Mouse (Mus musculus) intestine, postnatal 0 days (tissue): ENCODE data around the gene Cadps. TPM values are rescaled to one million over a fixed set of nuclear protein-coding genes. Genes with fewer than 3 reads are reported as not detected.
A peak's percentile ranks its signal among the peaks of the same experiment; 100 is the strongest.

Experiments used
- ATAC-seq: fragments of 200-750 bp; cut with Nextera tagmentation; 2 replicates; pipeline ENCODE4 v1.8.0; 2017; ENCODE audit warnings: mild to moderate bottlenecking, moderate TSS enrichment, moderate library complexity
- H3K27ac ChIP-seq: fragments of 300-500 bp; sonication (generic); 2 replicates; pipeline ENCODE4 v1.5.1; 2014; ENCODE audit warnings: mild to moderate bottlenecking, low read depth, low read length, moderate library complexity
- H3K27me3 ChIP-seq: fragments of 300-500 bp; sonication (generic); replicated peaks from 2 replicates; pipeline ENCODE4 v1.6.1; 2014; ENCODE audit warnings: low read length, mixed read lengths; ENCODE audit not compliant: control insufficient read depth, insufficient read depth
- H3K36me3 ChIP-seq: fragments of 300-500 bp; sonication (generic); 2 replicates; pipeline ENCODE4 v1.6.1; 2014; ENCODE audit warnings: mild to moderate bottlenecking, moderate library complexity; ENCODE audit not compliant: control insufficient read depth, insufficient read depth
- H3K4me1 ChIP-seq: fragments of 300-500 bp; sonication (generic); replicated peaks from 2 replicates; pipeline ENCODE4 v1.6.1; 2014; ENCODE audit warnings: antibody characterized with exemption, low read length, mixed read lengths; ENCODE audit not compliant: control insufficient read depth, insufficient read depth
- H3K4me2 ChIP-seq: fragments of 300-500 bp; sonication (generic); replicated peaks from 2 replicates; pipeline ENCODE4 v1.6.1; 2014; ENCODE audit warnings: low read depth, mild to moderate bottlenecking, moderate library complexity
- H3K4me3 ChIP-seq: fragments of 300-500 bp; sonication (generic); 2 replicates; pipeline ENCODE4 v1.5.1; 2014; ENCODE audit warnings: low read depth, low read length
- H3K9ac ChIP-seq: fragments of 300-500 bp; sonication (generic); 2 replicates; pipeline ENCODE4 v1.6.1; 2014; ENCODE audit warnings: mild to moderate bottlenecking, low read depth, low read length
- H3K9me3 ChIP-seq: fragments of 300-500 bp; sonication (generic); 2 replicates; pipeline ENCODE4 v1.6.1; 2016; ENCODE audit warnings: mixed run types; ENCODE audit not compliant: control insufficient read depth
- CTCF ChIP-seq: sonication (generic); IDR thresholded peaks from 2 replicates; pipeline ENCODE4 v1.5.1; 2016; ENCODE audit warnings: low read depth, mild to moderate bottlenecking, control low read depth, antibody characterized with exemption, moderate library complexity
- WGBS: fragments of 180-500 bp; shearing (Covaris S2); extraction: QIAGEN DNeasy Blood & Tissue Kit; methylation state at CpG from one replicate; pipeline ENCODE4 v1.1.7; 2014; 5-methylcytosine and 5-hydroxymethylcytosine counted together
- polyA plus RNA-seq: library from polyadenylated mRNA; unstranded; fragments of >200 nt; fragmentation: Nextera tagmentation; extraction: Ambion mirVana; gene quantifications from 2 replicates; pipeline ENCODE4 v1.2.1, GENCODE M21; 2015

The Cadps gene
- polyA plus RNA-seq, 1 experiment from 2014 or later, result 0.96 TPM

DNA sequence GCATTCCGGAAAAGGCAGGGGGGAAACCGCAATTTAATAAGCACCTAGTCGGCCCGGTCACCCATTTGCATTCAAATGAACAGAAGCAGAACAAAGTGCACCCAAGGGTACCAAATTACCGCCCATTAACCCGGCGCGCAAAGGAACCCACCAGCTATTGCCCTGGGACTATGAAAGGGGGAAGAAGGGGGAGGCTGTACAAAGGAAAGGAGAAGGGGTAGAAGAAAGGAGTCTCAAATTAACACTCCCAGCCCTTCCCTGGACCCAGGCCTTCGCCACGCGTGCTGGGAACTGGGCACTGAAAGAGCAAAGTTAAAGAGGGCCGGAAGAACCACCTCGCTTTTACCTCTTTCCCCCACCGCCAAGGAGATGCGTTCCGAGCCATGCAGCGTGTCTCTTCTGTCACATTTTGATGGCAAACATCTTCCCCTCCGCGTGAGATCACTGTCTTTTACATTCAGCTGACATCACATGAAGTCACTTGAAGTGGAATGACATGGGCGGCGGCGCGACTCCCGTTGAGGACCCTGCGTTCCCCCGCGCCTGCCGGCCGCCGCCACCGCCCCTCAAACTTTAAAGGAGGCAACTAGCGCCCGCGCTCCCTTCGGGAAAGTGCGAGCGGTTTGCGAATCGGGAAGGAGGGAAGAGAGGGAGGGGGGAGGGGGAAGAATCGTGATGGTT, 477.5 kb downstream of the Cadps start:
- no peaks in the 10 kb centered on the region for H3K9me3 ChIP-seq
- H3K27ac ChIP-seq, result no peak overlapping the region
- WGBS, result under 1% methylated on average over 40 of the region's 40 CpGs
- TF ChIP-seq CTCF, result no peak
- H3K4me1 ChIP-seq, result no peaks in the 10 kb centered on the region
- no peak overlapping the region for H3K9ac ChIP-seq
- H3K4me2 ChIP-seq, result peak overlapping the region; percentile 24; the same call in 1 of the 2 replicates
- peaks cover 90% of the 10 kb centered on the region for H3K27me3 ChIP-seq
- H3K36me3 ChIP-seq, result no peaks in the 10 kb centered on the region
- no peak for ATAC-seq
- H3K4me3 ChIP-seq, result peak overlapping the region; percentile 23; the same call in 1 of the 2 replicates

DNA sequence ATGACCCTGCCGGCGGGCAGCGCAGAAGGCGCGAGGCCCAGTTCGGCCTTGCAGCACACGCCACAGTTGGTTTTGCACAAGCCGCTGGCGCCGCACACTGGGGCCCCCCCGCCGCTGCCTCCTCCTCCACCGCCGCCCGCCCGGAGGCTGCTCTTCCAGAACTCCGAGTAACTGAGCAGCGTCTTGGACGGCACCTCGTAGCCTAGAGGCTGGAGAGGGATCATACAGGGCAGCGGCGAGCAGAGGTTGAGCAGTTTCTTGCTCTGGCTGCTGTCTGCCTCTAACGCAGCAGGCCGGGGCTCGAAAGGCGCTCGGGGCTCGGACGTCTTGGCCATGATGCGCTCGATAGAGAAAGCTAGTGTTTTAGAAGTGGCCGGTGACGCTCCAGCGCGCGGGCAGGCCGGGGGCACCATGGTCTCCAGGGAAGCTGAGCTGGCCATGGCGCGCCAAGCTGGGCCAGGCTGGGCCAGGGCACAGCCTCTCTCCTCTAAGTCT, 478.1 kb downstream of the Cadps start:
- Histone ChIP-seq H3K27me3 (peaks cover 92% of the 10 kb centered on the region), H3K36me3 (no peaks in the 10 kb centered on the region), H3K9ac (no peak overlapping the region), H3K27ac (no peak overlapping the region), H3K9me3 (no peaks in the 10 kb centered on the region), H3K4me3 (0 out of 2 replicates have a peak overlapping the region, but pooled peaks have one; percentile 7), H3K4me1 (no peaks in the 10 kb centered on the region), H3K4me2 (peak overlapping the region; percentile 24; the same call in 1 of the 2 replicates)
- no peak for ATAC-seq
- WGBS, result under 1% methylated on average over 39 of the region's 39 CpGs
- no peak for TF ChIP-seq CTCF

DNA sequence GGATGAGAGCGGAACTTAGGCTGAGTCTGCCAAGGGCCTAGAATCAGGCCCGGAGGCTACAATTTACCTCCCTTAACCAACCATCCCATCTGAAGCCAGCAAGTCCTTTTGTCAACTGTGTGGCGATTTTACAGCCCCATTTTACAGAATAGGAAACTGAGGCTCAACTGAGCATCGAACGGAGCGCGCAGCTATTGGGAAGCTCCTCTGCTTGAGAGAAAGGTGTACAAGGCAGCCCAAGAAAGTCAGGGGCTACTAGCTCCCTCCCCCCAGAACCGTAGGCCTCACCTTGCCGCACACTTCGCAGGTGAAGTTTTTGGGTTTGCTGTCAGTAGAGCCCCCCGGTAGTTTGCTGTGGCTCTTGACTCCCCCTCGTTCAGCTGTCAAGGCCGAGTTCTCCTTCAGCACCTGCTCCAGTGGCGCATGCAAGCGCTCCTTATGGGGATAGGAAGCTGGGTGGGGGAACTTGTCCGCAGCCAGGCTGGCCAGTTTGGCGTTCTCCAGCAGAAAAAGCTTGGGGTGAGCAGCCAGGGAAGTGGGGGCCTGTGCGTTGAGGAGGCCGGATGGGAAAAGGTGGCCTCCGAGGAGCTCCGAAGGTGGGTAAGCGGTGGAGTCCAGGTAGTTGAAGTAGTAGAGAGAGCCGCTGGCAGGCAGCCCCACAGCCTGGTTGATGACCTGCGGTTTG, 478.7 kb downstream of the Cadps start:
- H3K9me3 ChIP-seq, result no peaks in the 10 kb centered on the region
- no peak overlapping the region for H3K9ac ChIP-seq
- H3K36me3 ChIP-seq, result no peaks in the 10 kb centered on the region
- H3K27ac ChIP-seq, result no peak overlapping the region
- 4% methylated on average over 24 of the region's 24 CpGs for WGBS
- no peaks in the 10 kb centered on the region for H3K4me1 ChIP-seq
- no peak overlapping the region for H3K4me2 ChIP-seq
- ATAC-seq, result no peak
- H3K4me3 ChIP-seq, result 0 out of 2 replicates have a peak overlapping the region, but pooled peaks have one; percentile 7
- H3K27me3 ChIP-seq, result peaks cover 92% of the 10 kb centered on the region
- no peak for TF ChIP-seq CTCF

DNA sequence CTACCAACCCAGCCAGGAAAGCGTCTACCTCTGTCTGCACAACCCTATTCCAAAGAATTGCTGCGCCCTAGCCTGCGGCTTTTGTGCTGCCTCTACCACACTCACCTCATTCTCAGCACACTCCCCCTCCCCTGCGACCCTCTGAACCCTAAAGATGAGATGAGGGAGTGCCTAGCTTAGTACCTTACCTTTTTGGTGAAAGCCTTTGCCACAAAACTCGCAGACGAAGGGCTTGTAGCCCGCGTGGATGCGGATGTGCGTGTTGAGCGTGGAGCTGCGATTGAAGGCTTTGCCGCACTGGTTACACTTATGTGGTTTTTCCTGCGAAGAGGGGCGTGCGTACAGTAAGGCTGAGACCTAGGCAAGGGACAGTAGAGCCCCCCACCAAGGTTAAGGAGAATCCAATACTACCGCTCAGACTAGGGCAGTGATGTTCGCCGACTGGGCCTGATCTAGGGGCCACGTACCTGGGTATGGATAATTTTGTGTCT, 479.4 kb downstream of the Cadps start:
- Histone ChIP-seq H3K9ac (no peak overlapping the region), H3K27me3 (peaks cover 94% of the 10 kb centered on the region), H3K9me3 (no peaks in the 10 kb centered on the region), H3K4me1 (no peaks in the 10 kb centered on the region), H3K27ac (no peak overlapping the region), H3K36me3 (no peaks in the 10 kb centered on the region), H3K4me3 (no peak overlapping the region), H3K4me2 (no peak overlapping the region)
- ATAC-seq, result no peak
- no peak for TF ChIP-seq CTCF
- WGBS, result 3% methylated on average over 20 of the region's 20 CpGs

DNA sequence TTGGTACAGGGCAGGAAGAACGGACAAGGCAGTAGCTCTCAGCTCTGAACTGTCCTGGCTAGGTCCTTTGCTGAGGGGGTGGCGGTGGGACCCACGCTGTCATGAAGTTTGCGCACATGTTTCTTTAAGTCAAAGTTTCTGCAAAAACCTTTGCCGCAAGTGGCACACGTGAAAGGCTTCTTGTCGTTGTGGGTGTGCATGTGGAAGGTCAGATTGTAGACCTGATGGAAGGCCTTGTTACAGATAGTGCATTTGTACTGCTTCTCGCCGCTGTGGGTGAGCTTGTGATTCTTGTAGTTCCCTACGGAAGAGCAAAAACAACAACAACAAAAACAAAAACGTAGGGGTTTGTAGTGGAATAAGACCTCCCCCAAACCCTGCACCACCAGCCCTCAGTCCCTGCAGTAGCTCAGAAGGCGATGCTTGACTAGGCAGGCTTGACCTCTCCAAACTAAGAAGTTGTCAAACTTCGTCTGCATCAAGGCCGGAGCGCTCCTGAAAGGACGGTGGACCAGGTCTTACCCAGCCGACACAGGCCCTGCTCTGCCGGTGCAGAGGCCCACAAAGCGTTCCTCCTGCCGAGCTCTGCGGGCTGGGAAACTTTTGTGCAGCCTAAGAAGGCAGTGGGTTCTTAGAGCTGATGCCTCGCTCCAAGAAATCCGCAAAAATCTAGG, 480.3 kb downstream of the Cadps start:
- no peak for TF ChIP-seq CTCF
- Histone ChIP-seq H3K4me1 (no peaks in the 10 kb centered on the region), H3K4me2 (no peak overlapping the region), H3K9me3 (no peaks in the 10 kb centered on the region), H3K27me3 (peaks cover 97% of the 10 kb centered on the region), H3K27ac (no peak overlapping the region), H3K36me3 (no peaks in the 10 kb centered on the region), H3K4me3 (no peak overlapping the region), H3K9ac (no peak overlapping the region)
- 5% methylated on average over 23 of the region's 23 CpGs for WGBS
- ATAC-seq, result no peak
